Mouse (Mus musculus) C2C12 (cell line): ENCODE results near the gene Syf2.

Source experiments
- CEBPB ChIP-seq: IDR thresholded peaks from one replicate; pipeline ENCODE4 v1.6.1; 2011; ENCODE audit warnings: low read depth, mild to moderate bottlenecking, control low read depth, moderate library complexity
- CTCF ChIP-seq: IDR thresholded peaks from one replicate; pipeline ENCODE4 v1.5.1; 2011; ENCODE audit not compliant: control insufficient read depth, insufficient read depth, insufficient read length
- FOSL1 ChIP-seq: IDR thresholded peaks from one replicate; pipeline ENCODE4 v1.8.0; 2011; ENCODE audit warnings: mild to moderate bottlenecking, low read length; ENCODE audit not compliant: poor library complexity, insufficient read depth, severe bottlenecking
- MAX ChIP-seq: IDR thresholded peaks from one replicate; pipeline ENCODE4 v1.6.1; 2011; ENCODE audit warnings: mild to moderate bottlenecking, control low read depth
- MYOD1 ChIP-seq: IDR thresholded peaks from one replicate; pipeline ENCODE4 v1.6.1; 2011; ENCODE audit warnings: low read depth; ENCODE audit not compliant: control insufficient read depth, insufficient read length
- MYOG ChIP-seq: IDR thresholded peaks from one replicate; pipeline ENCODE4 v1.6.1; 2011; ENCODE audit not compliant: control insufficient read depth, insufficient read length; ENCODE audit errors: extremely low read depth
- USF1 ChIP-seq: IDR thresholded peaks from one replicate; pipeline ENCODE4 v1.6.1; 2011; ENCODE audit warnings: low read depth, mild to moderate bottlenecking, control low read depth, moderate library complexity

- TF ChIP-seq CTCF (no peak), MYOD1 (no peak), MAX (peak; percentile 58), MYOG (no peak), USF1 (no peak), CEBPB (no peak), FOSL1 (no peak)
Observed at GRCm38 (mm10) chr4:134930684-134931481, at the start of gene Syf2.
